Mouse (Mus musculus): ENCODE measurements at regions not wholly inside any gene's neighbourhood (a gene's known extent, or its start where the extent isn't known, plus 50 kb on each side); places are given as distances from the start of the nearest gene placed in this dataset.
A peak's percentile ranks its signal among the peaks of the same experiment; 100 is the strongest.

DNA sequence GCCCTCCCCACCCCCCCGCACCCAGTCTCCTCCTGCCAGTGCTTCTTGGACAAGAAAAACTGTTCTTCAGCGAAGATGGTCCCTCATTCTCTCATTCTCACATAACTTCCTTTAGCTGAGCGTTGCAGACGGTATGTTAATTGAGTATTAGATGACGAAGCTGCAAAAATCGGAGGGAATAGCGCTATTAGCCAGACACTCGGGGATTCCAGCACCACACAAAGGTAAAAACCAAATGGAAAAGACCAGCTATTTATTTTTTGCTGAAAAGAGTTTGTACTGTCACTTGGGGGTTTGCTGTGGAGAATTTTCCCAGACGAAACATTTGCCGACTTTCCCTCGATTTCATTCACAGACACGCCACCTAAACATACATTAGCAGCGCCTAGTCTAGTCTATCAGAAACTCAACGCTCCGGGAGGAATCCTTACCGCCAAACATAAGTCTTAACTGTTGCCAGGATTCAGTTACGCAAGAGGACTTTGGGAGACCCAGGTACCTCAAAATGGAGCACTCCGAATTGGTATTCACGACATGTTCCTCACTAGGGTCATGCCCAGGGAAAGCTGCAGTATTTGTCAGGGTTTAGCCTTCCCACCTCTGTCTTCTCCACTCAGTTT is 178.4 kb upstream of the Lrig3 start:
- peak overlapping the region; percentile 68 for H3K4me2 ChIP-seq (replicated peaks; ENCODE audit: low read depth)
- no peak for DNase-seq (ENCODE audit: low spot score)
- TF ChIP-seq CTCF (IDR thresholded peaks at IDR 0.05; ENCODE audit: low read depth) (no peak), EP300 (optimal IDR thresholded peaks at IDR 0.05) (no peak)
- H3K4me3 ChIP-seq (ENCODE audit: low read depth, low read length): 0 out of 2 replicates have a peak overlapping the region, but pooled peaks have one; percentile 6
- peaks cover 8% of the 10 kb centered on the region; the same call in 1 of the 2 replicates for H3K4me1 ChIP-seq (replicated peaks; ENCODE audit: control insufficient read depth, insufficient read depth)
- no peaks in the 10 kb centered on the region for H3K36me3 ChIP-seq (ENCODE audit: control insufficient read depth, insufficient read depth, low read length)
- no peaks in the 10 kb centered on the region for H3K9me3 ChIP-seq (ENCODE audit: control insufficient read depth, low read length)
- H3K27me3 ChIP-seq (ENCODE audit: control insufficient read depth, insufficient read depth, low read length): no peaks in the 10 kb centered on the region
- WGBS: 25% methylated on average over 19 of the region's 19 CpGs
- H3K27ac ChIP-seq (replicated peaks): peak overlapping the region; percentile 79
- H3K9ac ChIP-seq (ENCODE audit: low read length): no peak overlapping the region; the same call in 1 of the 2 replicates
- ATAC-seq (ENCODE audit: low FRiP score, low TSS enrichment): no peak

DNA sequence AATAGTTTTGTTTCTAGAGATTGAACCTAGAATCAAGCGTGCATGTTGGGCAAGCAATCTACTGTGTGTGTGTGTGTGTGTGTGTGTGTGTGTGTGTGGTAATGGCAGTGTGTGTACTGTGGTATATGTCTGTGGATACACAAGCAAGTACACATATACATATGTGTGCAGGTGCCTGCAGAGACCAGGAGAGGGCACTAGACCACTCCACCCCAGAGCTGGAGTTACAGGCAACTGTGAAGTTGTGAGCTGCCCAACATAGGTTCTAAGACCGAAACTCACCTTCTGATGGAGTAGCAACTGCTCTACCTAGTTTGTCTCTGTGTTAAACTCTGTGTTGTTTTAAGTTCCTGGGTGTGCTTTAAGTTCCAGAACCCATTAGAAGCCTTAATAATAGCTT is 177.7 kb upstream of the Lrig3 start:
- no peaks in the 10 kb centered on the region for H3K27me3 ChIP-seq (ENCODE audit: control insufficient read depth, insufficient read depth, low read length)
- no peaks in the 10 kb centered on the region for H3K9me3 ChIP-seq (ENCODE audit: control insufficient read depth, low read length)
- WGBS: 100% methylated on average over 2 of the region's 2 CpGs
- no peak overlapping the region for H3K27ac ChIP-seq (replicated peaks)
- TF ChIP-seq EP300 (optimal IDR thresholded peaks at IDR 0.05) (no peak), CTCF (IDR thresholded peaks at IDR 0.05; ENCODE audit: low read depth) (peak; percentile 64)
- peaks cover 8% of the 10 kb centered on the region; the same call in 1 of the 2 replicates for H3K4me1 ChIP-seq (replicated peaks; ENCODE audit: control insufficient read depth, insufficient read depth)
- no peak for ATAC-seq (ENCODE audit: low FRiP score, low TSS enrichment)
- no peak overlapping the region for H3K4me2 ChIP-seq (replicated peaks; ENCODE audit: low read depth)
- DNase-seq (ENCODE audit: low spot score): no peak
- no peaks in the 10 kb centered on the region for H3K36me3 ChIP-seq (ENCODE audit: control insufficient read depth, insufficient read depth, low read length)
- H3K4me3 ChIP-seq (ENCODE audit: low read depth, low read length): no peak overlapping the region
- no peak overlapping the region for H3K9ac ChIP-seq (ENCODE audit: low read length)

DNA sequence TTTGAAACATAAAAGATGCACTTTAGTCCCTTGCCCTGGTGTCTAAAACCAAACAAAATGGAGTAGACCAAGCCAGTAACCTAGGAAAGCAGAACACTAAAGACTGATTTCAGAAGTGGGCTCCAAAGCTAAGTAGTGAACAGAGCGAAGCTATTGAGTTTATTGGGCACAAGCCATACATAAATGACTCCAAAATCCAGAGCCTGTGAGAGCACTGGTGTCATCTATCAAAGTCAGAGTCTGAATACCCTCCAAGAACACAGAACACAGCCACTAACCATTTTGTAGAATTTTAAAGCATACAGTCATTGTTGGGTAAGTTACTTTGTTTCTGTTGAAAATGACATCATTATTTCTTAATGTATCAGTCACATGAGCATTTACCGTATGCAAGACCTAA is 175.0 kb upstream of the Lrig3 start:
- Histone ChIP-seq H3K9ac (ENCODE audit: low read length) (no peak overlapping the region), H3K4me1 (replicated peaks; ENCODE audit: control insufficient read depth, insufficient read depth) (peaks cover 5% of the 10 kb centered on the region; the same call in 1 of the 2 replicates), H3K36me3 (ENCODE audit: control insufficient read depth, insufficient read depth, low read length) (no peaks in the 10 kb centered on the region), H3K27ac (replicated peaks) (no peak overlapping the region), H3K4me2 (replicated peaks; ENCODE audit: low read depth) (no peak overlapping the region), H3K4me3 (ENCODE audit: low read depth, low read length) (no peak overlapping the region), H3K27me3 (ENCODE audit: control insufficient read depth, insufficient read depth, low read length) (no peaks in the 10 kb centered on the region), H3K9me3 (ENCODE audit: control insufficient read depth, low read length) (no peaks in the 10 kb centered on the region)
- DNase-seq (ENCODE audit: low spot score) (no peak), ATAC-seq (ENCODE audit: low FRiP score, low TSS enrichment) (no peak)
- 58% methylated on average over 2 of the region's 2 CpGs for WGBS
- TF ChIP-seq EP300 (optimal IDR thresholded peaks at IDR 0.05) (no peak), CTCF (IDR thresholded peaks at IDR 0.05; ENCODE audit: low read depth) (no peak)

DNA sequence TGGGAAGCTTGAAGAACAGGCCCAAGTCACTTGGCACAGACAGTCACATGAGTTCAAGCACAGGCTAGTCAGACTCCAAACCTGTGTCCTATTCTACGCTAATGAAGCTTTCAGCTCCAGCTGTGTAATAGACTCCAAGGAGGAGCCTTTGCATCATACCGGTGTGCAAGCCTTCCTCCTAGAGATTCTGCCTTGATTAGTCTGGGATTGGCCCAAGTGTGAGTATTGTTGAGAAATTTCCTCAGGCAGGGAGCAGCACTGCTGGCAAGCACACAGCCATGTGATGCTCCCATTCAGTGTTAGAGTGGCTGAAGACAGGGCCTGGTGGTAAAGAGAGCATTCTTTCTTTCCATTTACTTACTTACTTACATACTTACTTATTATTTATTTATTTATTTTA is 171.5 kb upstream of the Lrig3 start:
- WGBS: 86% methylated on average over 2 of the region's 2 CpGs
- TF ChIP-seq CTCF (IDR thresholded peaks at IDR 0.05; ENCODE audit: low read depth) (no peak), EP300 (optimal IDR thresholded peaks at IDR 0.05) (no peak)

DNA sequence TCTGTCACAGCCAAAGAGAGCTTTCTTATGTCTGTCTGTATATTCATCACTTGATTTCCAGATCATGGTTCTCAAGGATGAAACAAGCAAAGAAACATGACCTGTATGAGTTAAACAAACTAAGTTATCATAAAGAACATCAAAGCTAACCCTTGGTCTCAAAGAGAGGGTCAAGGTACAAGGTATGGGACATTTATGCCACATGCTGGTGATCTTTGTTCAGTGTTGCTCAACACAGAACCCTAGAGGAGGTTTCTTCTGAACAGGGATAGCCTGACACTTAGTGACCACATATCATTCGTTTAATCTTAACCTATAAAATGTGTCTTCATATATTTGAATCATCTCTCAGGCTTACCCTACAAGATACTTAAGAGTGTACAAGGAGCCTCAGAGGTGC is 170.6 kb upstream of the Lrig3 start:
- no peaks in the 10 kb centered on the region for H3K9me3 ChIP-seq (ENCODE audit: control insufficient read depth, low read length)
- ATAC-seq (ENCODE audit: low FRiP score, low TSS enrichment): no peak

More for the DNA sequence above, 171.5 kb upstream of the Lrig3 start:
- DNase-seq (ENCODE audit: low spot score) (no peak), ATAC-seq (ENCODE audit: low FRiP score, low TSS enrichment) (no peak)
- Histone ChIP-seq H3K4me2 (replicated peaks; ENCODE audit: low read depth) (no peak overlapping the region), H3K9me3 (ENCODE audit: control insufficient read depth, low read length) (no peaks in the 10 kb centered on the region), H3K27me3 (ENCODE audit: control insufficient read depth, insufficient read depth, low read length) (no peaks in the 10 kb centered on the region), H3K27ac (replicated peaks) (no peak overlapping the region), H3K9ac (ENCODE audit: low read length) (no peak overlapping the region), H3K4me1 (replicated peaks; ENCODE audit: control insufficient read depth, insufficient read depth) (no peaks in the 10 kb centered on the region), H3K4me3 (ENCODE audit: low read depth, low read length) (no peak overlapping the region), H3K36me3 (ENCODE audit: control insufficient read depth, insufficient read depth, low read length) (no peaks in the 10 kb centered on the region)

DNA sequence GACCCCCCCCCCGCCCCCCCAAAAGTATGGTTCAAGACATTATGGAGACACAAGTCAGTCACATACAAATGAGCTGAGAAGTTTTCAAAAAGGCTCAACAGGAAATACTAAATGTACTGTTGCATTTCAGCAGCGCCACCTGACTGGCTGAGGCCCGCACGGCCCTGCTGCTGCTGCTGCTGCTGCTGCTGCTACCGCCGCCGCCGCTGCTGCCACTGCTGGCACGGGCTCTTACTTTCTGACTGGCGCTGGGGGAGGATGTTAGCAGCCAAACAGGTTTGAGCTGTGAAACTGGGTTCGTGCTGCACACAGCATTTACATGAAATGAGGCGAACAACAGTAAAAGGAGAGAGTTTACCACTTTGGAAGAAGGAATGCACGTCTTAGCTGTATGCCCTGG is 167.3 kb upstream of the Lrig3 start:
- no peak for TF ChIP-seq EP300 (optimal IDR thresholded peaks at IDR 0.05)
- peak; percentile 18; the same call in 1 of the 2 replicates for TF ChIP-seq CTCF (IDR thresholded peaks at IDR 0.05; ENCODE audit: low read depth)
- ATAC-seq (ENCODE audit: low FRiP score, low TSS enrichment): no peak
- Histone ChIP-seq H3K4me1 (replicated peaks; ENCODE audit: control insufficient read depth, insufficient read depth) (no peaks in the 10 kb centered on the region), H3K36me3 (ENCODE audit: control insufficient read depth, insufficient read depth, low read length) (no peaks in the 10 kb centered on the region), H3K27ac (replicated peaks) (no peak overlapping the region), H3K4me3 (ENCODE audit: low read depth, low read length) (no peak overlapping the region), H3K9ac (ENCODE audit: low read length) (no peak overlapping the region), H3K4me2 (replicated peaks; ENCODE audit: low read depth) (no peak overlapping the region), H3K9me3 (ENCODE audit: control insufficient read depth, low read length) (no peaks in the 10 kb centered on the region), H3K27me3 (ENCODE audit: control insufficient read depth, insufficient read depth, low read length) (no peaks in the 10 kb centered on the region)
- peak; percentile 60 for DNase-seq (ENCODE audit: low spot score)
- WGBS: 14% methylated on average over 13 of the region's 13 CpGs

More for the DNA sequence above, 170.6 kb upstream of the Lrig3 start:
- TF ChIP-seq EP300 (optimal IDR thresholded peaks at IDR 0.05) (no peak), CTCF (IDR thresholded peaks at IDR 0.05; ENCODE audit: low read depth) (no peak)
- WGBS: 89% methylated on average over 1 of the region's 1 CpGs
- H3K9ac ChIP-seq (ENCODE audit: low read length): no peak overlapping the region
- no peaks in the 10 kb centered on the region for H3K36me3 ChIP-seq (ENCODE audit: control insufficient read depth, insufficient read depth, low read length)
- no peaks in the 10 kb centered on the region for H3K27me3 ChIP-seq (ENCODE audit: control insufficient read depth, insufficient read depth, low read length)
- DNase-seq (ENCODE audit: low spot score): no peak
- no peak overlapping the region for H3K27ac ChIP-seq (replicated peaks)
- no peaks in the 10 kb centered on the region for H3K4me1 ChIP-seq (replicated peaks; ENCODE audit: control insufficient read depth, insufficient read depth)
- no peak overlapping the region for H3K4me2 ChIP-seq (replicated peaks; ENCODE audit: low read depth)
- no peak overlapping the region for H3K4me3 ChIP-seq (ENCODE audit: low read depth, low read length)
